Mouse (Mus musculus): ENCODE results near the gene Nmnat2. TPM values are rescaled to one million over a fixed set of nuclear protein-coding genes. Genes with fewer than 3 reads are reported as not detected.
"Not testable (repeated sequence)": the region's sequence is repeated elsewhere in the genome, so short reads cannot be mapped to it uniquely, and the experiment has no call there.

Gene Nmnat2
- total and polyA plus RNA-seq, 3 experiments = 1.3 to 2.8 TPM; not detected in 1

- Histone ChIP-seq H3K4me1 (ENCODE audit: control insufficient read depth in 1 of 2, insufficient read depth in 2 of 2, low read length in 2 of 2) (peaks cover 0 to 5% of the 10 kb centered on the region in 2 experiments; a peak in 2 of 4 replicates), H3K9ac (ENCODE audit: control insufficient read depth, low read depth, low read length, poor library complexity, severe bottlenecking) (no peak overlapping the region), H3K36me3 (ENCODE audit: control insufficient read depth in 1 of 2, insufficient read depth in 2 of 2, low read length in 2 of 2) (peaks cover 0 to 4% of the 10 kb centered on the region in 2 experiments; a peak in 2 of 4 replicates), H3K79me2 (ENCODE audit: control insufficient read depth, insufficient read depth, low read length, poor library complexity) (no peaks in the 10 kb centered on the region), H3K9me3 (replicated peaks; ENCODE audit: insufficient read depth, low read length) (no peaks in the 10 kb centered on the region), H3K27ac (ENCODE audit: control insufficient read depth, low read depth, low read length) (no peak overlapping the region), H3K4me3 (ENCODE audit: control insufficient read depth in 1 of 2, insufficient read depth in 1 of 2, low read depth in 2 of 2, low read length in 2 of 2) (no peak overlapping the region), H3K27me3 (ENCODE audit: control insufficient read depth in 1 of 2, insufficient read depth in 2 of 2, low read length in 2 of 2) (no peaks in the 10 kb centered on the region)
- DNase-seq (ENCODE audit: low read depth, low spot score) = no peak
- TF ChIP-seq CHD2 (IDR thresholded peaks at IDR 0.05; ENCODE audit: low read length) = no peak
- no peak for TF ChIP-seq POLR2A (IDR thresholded peaks at IDR 0.05; ENCODE audit: control insufficient read depth in 1 of 2, insufficient read depth in 1 of 2, low read depth in 1 of 2, low read length in 2 of 2, poor library complexity in 1 of 2)
- TF ChIP-seq GABPA (IDR thresholded peaks at IDR 0.05; ENCODE audit: low read depth, low read length) = no peak
- TF ChIP-seq TCF12 (IDR thresholded peaks at IDR 0.05; ENCODE audit: low read depth, low read length) = no peak
- TF ChIP-seq CTCF (IDR thresholded peaks at IDR 0.05 in 2 of 3, conservative IDR thresholded peaks at IDR 0.05 in 1 of 3; ENCODE audit: control insufficient read depth in 1 of 3, insufficient read depth in 1 of 3, low read depth in 2 of 3, low read length in 3 of 3, poor library complexity in 1 of 3, severe bottlenecking in 1 of 3) = no peak
- no peak for TF ChIP-seq ZC3H11A (IDR thresholded peaks at IDR 0.05; ENCODE audit: low read depth, low read length)
- no peak for TF ChIP-seq USF2 (IDR thresholded peaks at IDR 0.05; ENCODE audit: borderline replicate concordance in 1 of 2, insufficient read depth in 1 of 2, low read depth in 1 of 2, low read length in 2 of 2)
Observed at GRCm38 (mm10) chr1:153075955-153076354, 121.2 kb downstream of the Nmnat2 start.

GRCm38 (mm10) chr1:153083233-153083632 lies 128.4 kb downstream of the Nmnat2 start:
- not testable (repeated sequence) for DNase-seq (ENCODE audit: low read depth, low spot score); H3K27ac ChIP-seq (ENCODE audit: control insufficient read depth, low read depth, low read length); H3K4me3 ChIP-seq (ENCODE audit: control insufficient read depth in 1 of 2, insufficient read depth in 1 of 2, low read depth in 2 of 2, low read length in 2 of 2); H3K79me2 ChIP-seq (ENCODE audit: control insufficient read depth, insufficient read depth, low read length, poor library complexity); H3K9me3 ChIP-seq (replicated peaks; ENCODE audit: insufficient read depth, low read length); H3K9ac ChIP-seq (ENCODE audit: control insufficient read depth, low read depth, low read length, poor library complexity, severe bottlenecking); H3K36me3 ChIP-seq (ENCODE audit: control insufficient read depth in 1 of 2, insufficient read depth in 2 of 2, low read length in 2 of 2); H3K27me3 ChIP-seq (ENCODE audit: control insufficient read depth in 1 of 2, insufficient read depth in 2 of 2, low read length in 2 of 2)
- H3K4me1 ChIP-seq (ENCODE audit: control insufficient read depth in 1 of 2, insufficient read depth in 2 of 2, low read length in 2 of 2) = peaks cover 11 to 26% of the 10 kb centered on the region in 2 experiments

- DNase-seq (ENCODE audit: low read depth, low spot score) = no peak
- Histone ChIP-seq H3K36me3 (ENCODE audit: control insufficient read depth in 1 of 2, insufficient read depth in 2 of 2, low read length in 2 of 2) (peaks cover 0 to 8% of the 10 kb centered on the region in 2 experiments; a peak in 2 of 4 replicates), H3K27me3 (ENCODE audit: control insufficient read depth in 1 of 2, insufficient read depth in 2 of 2, low read length in 2 of 2) (no peaks in the 10 kb centered on the region), H3K27ac (ENCODE audit: control insufficient read depth, low read depth, low read length) (no peak overlapping the region), H3K9me3 (replicated peaks; ENCODE audit: insufficient read depth, low read length) (no peaks in the 10 kb centered on the region), H3K79me2 (ENCODE audit: control insufficient read depth, insufficient read depth, low read length, poor library complexity) (no peaks in the 10 kb centered on the region), H3K4me3 (ENCODE audit: control insufficient read depth in 1 of 2, insufficient read depth in 1 of 2, low read depth in 2 of 2, low read length in 2 of 2) (no peak overlapping the region), H3K4me1 (ENCODE audit: control insufficient read depth in 1 of 2, insufficient read depth in 2 of 2, low read length in 2 of 2) (peaks cover 11 to 26% of the 10 kb centered on the region in 2 experiments), H3K9ac (ENCODE audit: control insufficient read depth, low read depth, low read length, poor library complexity, severe bottlenecking) (no peak overlapping the region)
- TF ChIP-seq MAX (IDR thresholded peaks at IDR 0.05; ENCODE audit: low read length) (no peak), RAD21 (IDR thresholded peaks at IDR 0.05; ENCODE audit: low read depth, low read length) (no peak), TBP (IDR thresholded peaks at IDR 0.05; ENCODE audit: low read depth, low read length) (no peak), KAT2A (conservative IDR thresholded peaks at IDR 0.05; ENCODE audit: low read depth, low read length) (no peak), ZKSCAN1 (IDR thresholded peaks at IDR 0.05; ENCODE audit: low read depth, low read length) (no peak), USF2 (IDR thresholded peaks at IDR 0.05; ENCODE audit: borderline replicate concordance in 1 of 2, insufficient read depth in 1 of 2, low read depth in 1 of 2, low read length in 2 of 2) (no peak), POLR2AphosphoS2 (IDR thresholded peaks at IDR 0.05; ENCODE audit: low read length) (no peak), ZNF384 (IDR thresholded peaks at IDR 0.05; ENCODE audit: low read depth, low read length) (no peak)
Observed at GRCm38 (mm10) chr1:153084191-153084590, 129.4 kb downstream of the Nmnat2 start.

Measured in MEL (cell line).